8 mouse cellular contexts compared by ENCODE assay signal in the genomic region with DNA sequence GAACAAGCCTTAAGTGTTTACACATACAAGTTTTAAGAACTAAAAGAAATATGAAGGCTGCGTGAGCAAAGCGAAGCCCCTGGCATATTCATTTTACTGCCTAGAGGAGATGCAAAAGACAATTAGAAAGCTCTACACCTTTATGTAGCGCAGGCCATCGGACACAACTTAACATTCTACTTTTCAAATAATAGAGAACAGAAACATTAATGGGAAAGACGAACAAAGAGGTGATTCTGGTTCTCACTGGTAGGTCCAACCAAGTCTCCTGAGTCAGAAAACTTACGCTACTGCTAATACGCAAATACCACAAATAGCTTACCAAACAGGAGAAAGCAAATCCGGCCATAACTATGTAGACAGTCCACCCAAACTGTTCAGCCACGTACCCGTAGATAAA. TPM values are rescaled to one million over a fixed set of nuclear protein-coding genes. Genes with fewer than 3 reads are reported as not detected.
DNase-seq lines count a peak whose midpoint lies in the region; ATAC-seq and TF ChIP-seq lines count a peak whose summit lies in the region.

No protein-coding gene starts in this region.

- DNase-seq in heart, postnatal 25 days (ENCODE audit: low spot score): no peak
- no peak for DNase-seq in gastrocnemius, adult 18-20 months (ENCODE audit: low spot score)
- no peak for DNase-seq in right cerebral cortex, postnatal 36 days (ENCODE audit: low spot score in 2 of 2)
- DNase-seq in gastrocnemius, adult 8-10 months (ENCODE audit: low spot score in 2 of 2): no peak

- no peaks in the 10 kb centered on the region for H3K9me3 ChIP-seq in heart, embryonic 11.5 days (replicated peaks; ENCODE audit: control insufficient read depth, low read length)
- no peaks in the 10 kb centered on the region for H3K9me3 ChIP-seq in forebrain, embryonic 15.5 days
- H3K9me3 ChIP-seq in liver, embryonic 16.5 days (replicated peaks; ENCODE audit: control insufficient read depth, low read length): no peaks in the 10 kb centered on the region

- no peak for TF ChIP-seq CTCF in C2C12 (IDR thresholded peaks at IDR 0.05; ENCODE audit: control insufficient read depth, insufficient read depth, insufficient read length)

- peaks cover 11% of the 10 kb centered on the region for H3K4me1 ChIP-seq in heart, embryonic 11.5 days (ENCODE audit: control insufficient read depth, insufficient read depth, low read length)
- H3K4me1 ChIP-seq in forebrain, embryonic 15.5 days: peaks cover 21% of the 10 kb centered on the region
- peaks cover 10% of the 10 kb centered on the region for H3K4me1 ChIP-seq in liver, embryonic 16.5 days (ENCODE audit: control insufficient read depth, low read depth, low read length)

- no peak overlapping the region for H3K27ac ChIP-seq in heart, embryonic 11.5 days (ENCODE audit: low read depth, low read length)
- H3K27ac ChIP-seq in forebrain, embryonic 15.5 days (replicated peaks): no peak overlapping the region
- H3K27ac ChIP-seq in liver, embryonic 16.5 days (ENCODE audit: low read length): peak overlapping the region; percentile 94; the same call in 1 of the 2 replicates

- peaks cover 34% of the 10 kb centered on the region for H3K79me2 ChIP-seq in C2C12 (ENCODE audit: control insufficient read depth, insufficient read depth)

- no peak for ATAC-seq in heart, embryonic 11.5 days (replicated peaks; ENCODE audit: insufficient number of reproducible peaks, low FRiP score, low TSS enrichment)
- ATAC-seq in forebrain, embryonic 15.5 days (replicated peaks): no peak
- no peak for ATAC-seq in liver, embryonic 16.5 days (ENCODE audit: low read depth)

- peak overlapping the region; percentile 72 for H3K9ac ChIP-seq in heart, embryonic 11.5 days (ENCODE audit: low read depth, low read length)
- H3K9ac ChIP-seq in forebrain, embryonic 15.5 days (replicated peaks): peak overlapping the region; percentile 91
- H3K9ac ChIP-seq in liver, embryonic 16.5 days (ENCODE audit: low read depth, low read length): peak overlapping the region; percentile 89

- peaks cover 19% of the 10 kb centered on the region for H3K79me3 ChIP-seq in C2C12 (ENCODE audit: low read depth)

- H3ac ChIP-seq in C2C12 (ENCODE audit: control insufficient read depth, insufficient read length, low read depth): peak overlapping the region; percentile 43

- H3K27me3 ChIP-seq in heart, embryonic 11.5 days (ENCODE audit: control insufficient read depth, insufficient read depth, low read length): no peaks in the 10 kb centered on the region
- H3K27me3 ChIP-seq in C2C12 (ENCODE audit: control insufficient read depth, insufficient read depth, insufficient read length): no peaks in the 10 kb centered on the region
- no peaks in the 10 kb centered on the region for H3K27me3 ChIP-seq in forebrain, embryonic 15.5 days
- no peaks in the 10 kb centered on the region for H3K27me3 ChIP-seq in liver, embryonic 16.5 days (ENCODE audit: control insufficient read depth, insufficient read depth, low read depth, low read length)

- H3K4me3 ChIP-seq in heart, embryonic 11.5 days (ENCODE audit: low read depth, low read length): peak overlapping the region; percentile 97
- H3K4me3 ChIP-seq in C2C12 (ENCODE audit: insufficient read depth, poor library complexity, severe bottlenecking): peak overlapping the region; percentile 59
- peak overlapping the region; percentile 69 for H3K4me3 ChIP-seq in forebrain, embryonic 15.5 days
- H3K4me3 ChIP-seq in liver, embryonic 16.5 days (ENCODE audit: low read depth, low read length): peak overlapping the region; percentile 98

- H3K36me3 ChIP-seq in heart, embryonic 11.5 days (ENCODE audit: control insufficient read depth, insufficient read depth, low read length): 0 out of 2 replicates have a peak, but pooled peaks cover 2% of the 10 kb centered on the region
- H3K36me3 ChIP-seq in C2C12 (ENCODE audit: control insufficient read depth, insufficient read depth): peaks cover 15% of the 10 kb centered on the region
- peaks cover 3% of the 10 kb centered on the region; the same call in 1 of the 2 replicates for H3K36me3 ChIP-seq in forebrain, embryonic 15.5 days
- no peaks in the 10 kb centered on the region; the same call in 1 of the 2 replicates for H3K36me3 ChIP-seq in liver, embryonic 16.5 days (ENCODE audit: control insufficient read depth, insufficient read depth)

- WGBS in heart, embryonic 11.5 days (ENCODE audit: insufficient replicate concordance): 57% methylated on average over 10 of the region's 10 CpGs
- 68% methylated on average over 10 of the region's 10 CpGs for WGBS in forebrain, embryonic 15.5 days
- WGBS in liver, embryonic 16.5 days (ENCODE audit: insufficient replicate concordance): 47% methylated on average over 10 of the region's 10 CpGs

- H3K4me2 ChIP-seq in heart, embryonic 11.5 days: peak overlapping the region; percentile 85
- H3K4me2 ChIP-seq in forebrain, embryonic 15.5 days (replicated peaks): peak overlapping the region; percentile 73
- H3K4me2 ChIP-seq in liver, embryonic 16.5 days (ENCODE audit: low read depth, low read length): peak overlapping the region; percentile 71

- intact Hi-C loops in heart, postnatal 25 days (cut with DNase I): loop anchor here (5.0 kb wide), 1 partner anchor 48 kb away; the partner anchor contains the start of gene Nek4

TF ChIP-seq in C2C12, 6 proteins besides CTCF, POLR2A, EP300 and RAD21:
- TF ChIP-seq USF1 (IDR thresholded peaks at IDR 0.05; ENCODE audit: low read depth) (no peak), FOSL1 (IDR thresholded peaks at IDR 0.05; ENCODE audit: insufficient read depth, low read length, poor library complexity, severe bottlenecking) (no peak), MYOD1 (IDR thresholded peaks at IDR 0.05; ENCODE audit: control insufficient read depth, insufficient read length, low read depth) (no peak), MYOG (IDR thresholded peaks at IDR 0.05; ENCODE audit: control insufficient read depth, extremely low read depth, insufficient read length) (no peak), MAX (IDR thresholded peaks at IDR 0.05) (no peak), CEBPB (IDR thresholded peaks at IDR 0.05; ENCODE audit: low read depth) (no peak)
TF ChIP-seq in C2C12: peak in this region for 0.

RNA-seq across cellular contexts. Expression of gene Glt8d1, which starts 0.8 kb away (rescaled TPM):
- 49.4 and 55.1 TPM in 2 replicates for polyA plus RNA-seq in heart, embryonic 11.5 days (2014; fragmentation: Nextera tagmentation; extraction: Ambion mirVana)
- 10 to 100 TPM; 18.5 to 22.1 TPM for total RNA-seq in heart, postnatal 25 days (2021)
- polyA plus RNA-seq in C2C12 (2012; fragmentation: generic; extraction: Trizol): 13.4 TPM
- 50.5 and 53.3 TPM in 2 replicates for polyA plus RNA-seq in forebrain, embryonic 15.5 days (2015; fragmentation: Nextera tagmentation; extraction: Ambion mirVana)
- polyA plus RNA-seq in liver, embryonic 16.5 days (2015; fragmentation: Nextera tagmentation; extraction: Ambion mirVana): 14.6 and 16.0 TPM in 2 replicates
- total RNA-seq in gastrocnemius, adult 18-20 months (2021): 10 to 100 TPM in 1 of 2 experiments, 1 to 10 TPM in 1; 9.7 to 12.0 TPM
- total RNA-seq in gastrocnemius, adult 8-10 months (2022): 10 to 100 TPM; 10.6 to 12.5 (median 11.8) TPM

RNA-seq across cellular contexts. Expression of gene Spcs1, which starts 1.1 kb away (rescaled TPM):
- 319 and 321 TPM in 2 replicates for polyA plus RNA-seq in heart, embryonic 11.5 days (2014; fragmentation: Nextera tagmentation; extraction: Ambion mirVana)
- 100 to 1,000 TPM; 138 to 145 TPM for total RNA-seq in heart, postnatal 25 days (2021)
- polyA plus RNA-seq in C2C12 (2012; fragmentation: generic; extraction: Trizol): 218 TPM
- polyA plus RNA-seq in forebrain, embryonic 15.5 days (2015; fragmentation: Nextera tagmentation; extraction: Ambion mirVana): 284 and 296 TPM in 2 replicates
- polyA plus RNA-seq in liver, embryonic 16.5 days (2015; fragmentation: Nextera tagmentation; extraction: Ambion mirVana): 259 and 284 TPM in 2 replicates
- total RNA-seq in gastrocnemius, adult 18-20 months (2021): 100 to 1,000 TPM; 129 to 132 TPM
- total RNA-seq in gastrocnemius, adult 8-10 months (2022): 100 to 1,000 TPM; 121 to 132 (median 130) TPM

RNA-seq across cellular contexts. Expression of gene Pbrm1, which starts 18.6 kb away (rescaled TPM):
- polyA plus RNA-seq in heart, embryonic 11.5 days (2014; fragmentation: Nextera tagmentation; extraction: Ambion mirVana): 80.6 and 93.6 TPM in 2 replicates
- total RNA-seq in heart, postnatal 25 days (2021): 10 to 100 TPM; 54.0 to 58.2 TPM
- polyA plus RNA-seq in C2C12 (2012; fragmentation: generic; extraction: Trizol): 14.3 TPM
- 165 and 166 TPM in 2 replicates for polyA plus RNA-seq in forebrain, embryonic 15.5 days (2015; fragmentation: Nextera tagmentation; extraction: Ambion mirVana)
- 50.6 and 52.9 TPM in 2 replicates for polyA plus RNA-seq in liver, embryonic 16.5 days (2015; fragmentation: Nextera tagmentation; extraction: Ambion mirVana)
- 10 to 100 TPM; 40.1 to 41.1 TPM for total RNA-seq in gastrocnemius, adult 18-20 months (2021)
- total RNA-seq in gastrocnemius, adult 8-10 months (2022): 10 to 100 TPM; 38.3 to 45.6 (median 39.8) TPM

RNA-seq across cellular contexts. Expression of gene Gnl3, which starts 18.6 kb away (rescaled TPM):
- 76.2 and 88.7 TPM in 2 replicates for polyA plus RNA-seq in heart, embryonic 11.5 days (2014; fragmentation: Nextera tagmentation; extraction: Ambion mirVana)
- total RNA-seq in heart, postnatal 25 days (2021): 10 to 100 TPM; 19.5 to 20.5 TPM
- polyA plus RNA-seq in C2C12 (2012; fragmentation: generic; extraction: Trizol): 56.7 TPM
- 60.2 and 62.4 TPM in 2 replicates for polyA plus RNA-seq in forebrain, embryonic 15.5 days (2015; fragmentation: Nextera tagmentation; extraction: Ambion mirVana)
- 54.8 and 60.1 TPM in 2 replicates for polyA plus RNA-seq in liver, embryonic 16.5 days (2015; fragmentation: Nextera tagmentation; extraction: Ambion mirVana)
- total RNA-seq in gastrocnemius, adult 18-20 months (2021): 10 to 100 TPM; 31.8 to 31.9 TPM
- 10 to 100 TPM; 25.7 to 35.9 (median 30.8) TPM for total RNA-seq in gastrocnemius, adult 8-10 months (2022)

RNA-seq across cellular contexts. Expression of gene Nek4, which starts 49.2 kb away (rescaled TPM):
- polyA plus RNA-seq in heart, embryonic 11.5 days (2014; fragmentation: Nextera tagmentation; extraction: Ambion mirVana): 4.4 and 5.1 TPM in 2 replicates
- 1 to 10 TPM; 4.0 to 5.3 TPM for total RNA-seq in heart, postnatal 25 days (2021)
- 4.2 TPM for polyA plus RNA-seq in C2C12 (2012; fragmentation: generic; extraction: Trizol)
- polyA plus RNA-seq in forebrain, embryonic 15.5 days (2015; fragmentation: Nextera tagmentation; extraction: Ambion mirVana): 16.7 and 17.3 TPM in 2 replicates
- 3.6 TPM in 2 replicates for polyA plus RNA-seq in liver, embryonic 16.5 days (2015; fragmentation: Nextera tagmentation; extraction: Ambion mirVana)
- 1 to 10 TPM; 3.9 to 4.3 TPM for total RNA-seq in gastrocnemius, adult 18-20 months (2021)
- total RNA-seq in gastrocnemius, adult 8-10 months (2022): 1 to 10 TPM; 3.5 to 4.5 (median 4.0) TPM
